Mouse (Mus musculus) macrophage (primary cell): ENCODE results near the gene Ap2a1. TPM values are rescaled to one million over a fixed set of nuclear protein-coding genes. Genes with fewer than 3 reads are reported as not detected.

Source experiments
- H3K27ac ChIP-seq: fragments of 350-480 bp; formaldehyde crosslinking; 2 replicates; pipeline ENCODE4 v1.9.0; 2021
- H3K36me3 ChIP-seq: fragments of 350-480 bp; formaldehyde crosslinking; 2 replicates; pipeline ENCODE4 v1.9.0; 2021; ENCODE audit errors: inconsistent target
- H3K4me3 ChIP-seq: fragments of 350-480 bp; formaldehyde crosslinking; 2 replicates; pipeline ENCODE4 v1.9.0; 2021; ENCODE audit errors: inconsistent target
- H3K79me2 ChIP-seq: fragments of 350-480 bp; formaldehyde crosslinking; 2 replicates; pipeline ENCODE4 v1.9.0; 2021; ENCODE audit errors: inconsistent target
- WGBS: methylation state at CpG from one replicate; pipeline ENCODE4 v1.1.7; 2026; ENCODE audit warnings: inconsistent platforms; ENCODE audit not compliant: missing documents; 5-methylcytosine and 5-hydroxymethylcytosine counted together
- polyA plus RNA-seq: library from polyadenylated mRNA; stranded (reverse); fragments of 250-400 nt; gene quantifications from 3 replicates; pipeline ENCODE4 v1.2.4, GENCODE M21; 2018; ENCODE audit warnings: inconsistent platforms

Gene Ap2a1
- polyA plus RNA-seq, 1 experiment from 2014 or later: 49.8 TPM

GRCm38 (mm10) chr7:44925468-44925867 is 3.8 kb downstream of the Ap2a1 start:
- Histone ChIP-seq H3K36me3 (peaks cover 33% of the 10 kb centered on the region; the same call in 1 of the 2 replicates), H3K27ac (no peak overlapping the region), H3K4me3 (no peak overlapping the region), H3K79me2 (peaks cover 80% of the 10 kb centered on the region)
- WGBS: 87% methylated on average over 3 of the region's 3 CpGs

- Histone ChIP-seq H3K79me2 (peaks cover 94% of the 10 kb centered on the region), H3K4me3 (no peak overlapping the region), H3K36me3 (peaks cover 35% of the 10 kb centered on the region; the same call in 1 of the 2 replicates), H3K27ac (no peak overlapping the region)
Observed at GRCm38 (mm10) chr7:44922530-44922929, 6.8 kb downstream of the Ap2a1 start.

GRCm38 (mm10) chr7:44919127-44919526 is 10.2 kb downstream of the Ap2a1 start:
- peaks cover 46% of the 10 kb centered on the region for H3K36me3 ChIP-seq

DNA sequence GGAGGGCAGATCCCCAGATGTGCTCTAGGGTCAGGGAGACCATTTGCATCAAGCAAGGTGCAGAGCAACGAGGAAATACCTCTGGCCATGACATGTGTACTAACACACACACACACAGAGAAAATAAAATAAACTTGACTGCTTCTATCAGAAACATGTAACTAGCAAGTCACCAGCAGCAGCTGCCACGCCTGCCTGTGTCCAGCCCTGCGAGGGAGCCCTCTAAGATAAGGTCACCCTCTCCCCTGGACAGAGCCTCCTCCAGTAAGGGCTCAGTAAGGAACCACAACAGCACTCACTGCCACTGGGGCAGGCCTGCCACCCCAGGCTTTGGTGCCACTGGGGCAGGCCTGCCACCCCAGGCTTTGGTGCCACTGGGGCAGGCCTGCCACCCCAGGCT is 11.1 kb downstream of the Ap2a1 start:
- Histone ChIP-seq H3K27ac (no peak overlapping the region), H3K36me3 (peaks cover 55% of the 10 kb centered on the region), H3K4me3 (no peak overlapping the region), H3K79me2 (peaks cover 64% of the 10 kb centered on the region; the same call in 1 of the 2 replicates)
- 91% methylated on average over 3 of the region's 3 CpGs for WGBS

More at GRCm38 (mm10) chr7:44919127-44919526, 10.2 kb downstream of the Ap2a1 start:
- WGBS: 95% methylated on average over 5 of the region's 5 CpGs
- Histone ChIP-seq H3K27ac (no peak overlapping the region), H3K79me2 (peaks cover 70% of the 10 kb centered on the region; the same call in 1 of the 2 replicates), H3K4me3 (no peak overlapping the region)

DNA sequence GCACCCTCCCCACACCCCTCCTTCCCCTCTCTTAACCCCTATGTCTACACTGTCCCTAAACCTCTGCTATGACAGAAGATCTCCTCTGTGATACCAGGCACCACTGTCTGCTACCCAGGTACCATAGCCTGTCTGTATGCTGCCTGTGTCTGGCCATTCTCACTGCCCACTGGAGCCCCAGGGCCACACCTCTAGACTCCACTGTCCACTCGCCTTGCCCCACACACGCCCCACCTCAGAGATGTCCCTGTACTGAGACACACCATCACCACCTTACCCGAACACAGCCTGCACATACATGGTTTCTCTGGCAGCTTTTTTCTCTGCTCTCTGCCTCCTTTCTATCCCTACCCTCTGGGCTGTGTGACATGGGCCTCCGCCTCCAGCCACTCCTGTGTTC is 12.4 kb downstream of the Ap2a1 start:
- Histone ChIP-seq H3K36me3 (peaks cover 55% of the 10 kb centered on the region), H3K79me2 (peaks cover 51% of the 10 kb centered on the region; the same call in 1 of the 2 replicates)
- 98% methylated on average over 4 of the region's 4 CpGs for WGBS

GRCm38 (mm10) chr7:44916191-44916590 is 13.1 kb downstream of the Ap2a1 start:
- Histone ChIP-seq H3K79me2 (peaks cover 47% of the 10 kb centered on the region; the same call in 1 of the 2 replicates), H3K36me3 (peaks cover 58% of the 10 kb centered on the region), H3K27ac (no peak overlapping the region), H3K4me3 (no peak overlapping the region)
- WGBS: 98% methylated on average over 6 of the region's 6 CpGs

More for the DNA sequence above, 12.4 kb downstream of the Ap2a1 start:
- no peak overlapping the region for H3K27ac ChIP-seq
- no peak overlapping the region for H3K4me3 ChIP-seq

GRCm38 (mm10) chr7:44915314-44915713 is 14.0 kb downstream of the Ap2a1 start:
- H3K79me2 ChIP-seq: peaks cover 38% of the 10 kb centered on the region; the same call in 1 of the 2 replicates
- no peak overlapping the region for H3K27ac ChIP-seq
- 93% methylated on average over 9 of the region's 9 CpGs for WGBS
- H3K4me3 ChIP-seq: no peak overlapping the region
- peaks cover 61% of the 10 kb centered on the region for H3K36me3 ChIP-seq

GRCm38 (mm10) chr7:44914396-44914795 is 14.9 kb downstream of the Ap2a1 start:
- H3K36me3 ChIP-seq: peaks cover 66% of the 10 kb centered on the region
- no peak overlapping the region for H3K27ac ChIP-seq
- H3K79me2 ChIP-seq: peaks cover 29% of the 10 kb centered on the region; the same call in 1 of the 2 replicates
- WGBS: 93% methylated on average over 2 of the region's 2 CpGs
- no peak overlapping the region for H3K4me3 ChIP-seq

GRCm38 (mm10) chr7:44908706-44909476 is 20.4 kb downstream of the Ap2a1 start:
- H3K79me2 ChIP-seq: no peaks in the 10 kb centered on the region
- peaks cover 94% of the 10 kb centered on the region for H3K36me3 ChIP-seq
- H3K4me3 ChIP-seq: no peak overlapping the region
- 66% methylated on average over 15 of the region's 15 CpGs for WGBS
- H3K27ac ChIP-seq: 0 out of 2 replicates have a peak overlapping the region, but pooled peaks have one; percentile 4

- H3K79me2 ChIP-seq: no peaks in the 10 kb centered on the region
- no peak overlapping the region for H3K27ac ChIP-seq
- H3K4me3 ChIP-seq: no peak overlapping the region
- 85% methylated on average over 20 of the region's 20 CpGs for WGBS
- H3K36me3 ChIP-seq: peaks cover 63% of the 10 kb centered on the region
Observed at GRCm38 (mm10) chr7:44905430-44905829, 23.9 kb downstream of the Ap2a1 start.

DNA sequence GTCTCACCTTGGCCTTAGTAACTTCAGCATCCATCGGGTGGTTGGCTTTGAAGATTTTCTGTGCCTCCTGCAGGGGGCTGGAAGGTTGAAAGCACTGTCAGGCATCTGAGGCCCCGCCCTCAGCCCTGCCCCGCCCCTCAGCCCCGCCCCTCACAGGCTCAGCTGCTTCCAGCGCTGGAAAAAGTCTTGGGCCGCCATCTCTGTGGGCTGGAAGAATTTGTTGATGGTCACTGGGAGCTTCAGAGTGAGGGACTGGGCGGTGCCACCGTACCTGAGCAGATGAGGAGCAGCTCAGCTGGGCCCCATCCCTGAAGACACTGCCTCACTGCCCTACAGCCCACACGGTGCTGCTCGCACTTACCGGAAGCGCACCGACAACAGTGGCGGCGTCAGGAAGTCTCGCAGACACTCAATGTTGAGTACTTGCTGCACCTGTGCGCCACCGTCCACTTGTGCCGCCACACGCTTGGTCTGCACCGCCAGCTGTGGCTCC is 28.0 kb downstream of the Ap2a1 start:
- WGBS: 35% methylated on average over 20 of the region's 21 CpGs
- H3K36me3 ChIP-seq: peaks cover 39% of the 10 kb centered on the region; the same call in 1 of the 2 replicates
- H3K79me2 ChIP-seq: no peaks in the 10 kb centered on the region
- H3K27ac ChIP-seq: no peak overlapping the region
- no peak overlapping the region for H3K4me3 ChIP-seq

DNA sequence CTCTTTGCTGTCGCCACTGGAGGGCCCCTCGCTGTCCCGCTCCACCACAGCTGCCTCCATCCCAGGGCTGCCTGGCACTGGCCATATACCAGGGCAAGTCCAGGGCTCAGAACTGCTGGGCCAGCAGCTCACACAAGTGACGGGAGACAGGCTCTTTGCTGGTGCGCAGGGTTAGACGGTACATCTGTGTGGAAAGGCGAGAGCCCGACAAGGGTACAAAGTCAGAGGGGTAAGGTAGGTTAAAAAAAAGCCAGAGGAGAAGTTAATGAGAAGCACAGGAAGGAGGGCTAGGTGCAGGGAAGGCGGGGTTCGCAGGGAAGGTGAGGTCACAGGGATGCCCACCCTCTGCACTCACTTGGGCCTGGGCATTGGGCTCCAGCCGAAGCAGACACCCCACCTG is 28.7 kb downstream of the Ap2a1 start:
- no peak overlapping the region for H3K4me3 ChIP-seq
- WGBS: 92% methylated on average over 8 of the region's 11 CpGs
- peaks cover 32% of the 10 kb centered on the region; the same call in 1 of the 2 replicates for H3K36me3 ChIP-seq
- no peak overlapping the region for H3K27ac ChIP-seq
- H3K79me2 ChIP-seq: no peaks in the 10 kb centered on the region

- peaks cover 13% of the 10 kb centered on the region; the same call in 1 of the 2 replicates for H3K36me3 ChIP-seq
- WGBS: 76% methylated on average over 19 of the region's 19 CpGs
Observed at GRCm38 (mm10) chr7:44898607-44899006, 30.7 kb downstream of the Ap2a1 start.

GRCm38 (mm10) chr7:44896499-44896898 is 32.8 kb downstream of the Ap2a1 start:
- H3K27ac ChIP-seq: peak overlapping the region; percentile 52
- peaks cover 13% of the 10 kb centered on the region; the same call in 1 of the 2 replicates for H3K36me3 ChIP-seq
- H3K4me3 ChIP-seq: peak overlapping the region; percentile 63
- 48% methylated on average over 9 of the region's 10 CpGs for WGBS
- H3K79me2 ChIP-seq: peaks cover 6% of the 10 kb centered on the region

More at GRCm38 (mm10) chr7:44898607-44899006, 30.7 kb downstream of the Ap2a1 start:
- Histone ChIP-seq H3K4me3 (no peak overlapping the region), H3K79me2 (no peaks in the 10 kb centered on the region), H3K27ac (no peak overlapping the region)
